Mouse (Mus musculus): ENCODE results near the gene Bicc1. TPM values are rescaled to one million over a fixed set of nuclear protein-coding genes. Genes with fewer than 3 reads are reported as not detected.
A peak's percentile ranks its signal among the peaks of the same experiment; 100 is the strongest.

Bicc1 gene
- polyA plus RNA-seq, 1 experiment from 2014 or later, result 8.9 TPM

DNA sequence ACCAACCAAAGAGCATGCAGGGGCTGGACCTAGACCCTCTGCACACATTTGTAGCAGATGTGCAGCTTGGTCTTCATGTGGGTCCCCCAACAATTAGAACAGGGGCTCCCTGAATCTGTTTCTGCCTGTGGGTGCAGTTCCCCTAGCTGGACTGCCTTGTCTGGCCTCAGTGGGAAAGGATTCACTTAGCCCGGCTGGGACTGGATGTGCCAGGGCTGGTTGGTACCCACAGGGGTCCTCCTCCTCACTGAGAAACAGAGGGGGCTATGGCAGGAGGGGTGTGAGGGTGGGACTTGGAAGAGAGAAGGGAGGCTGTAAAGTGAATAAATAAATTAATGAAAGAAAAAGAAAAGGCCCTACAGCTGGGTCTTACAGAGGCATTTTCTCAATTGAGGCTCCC, 115.1 kb downstream of the Bicc1 start:
- ATAC-seq (replicated peaks; ENCODE audit: low FRiP score), result no peak
- DNase-seq (ENCODE audit: low spot score), result no peak
- H3K4me3 ChIP-seq (ENCODE audit: low read depth, low read length), result no peak overlapping the region
- no peaks in the 10 kb centered on the region for H3K36me3 ChIP-seq (ENCODE audit: control insufficient read depth, insufficient read depth, low read length)
- no peak overlapping the region for H3K27ac ChIP-seq (ENCODE audit: low read depth, low read length)
- H3K9ac ChIP-seq (ENCODE audit: low read depth, low read length), result no peak overlapping the region
- H3K4me2 ChIP-seq, result no peak overlapping the region
- no peaks in the 10 kb centered on the region for H3K4me1 ChIP-seq (replicated peaks; ENCODE audit: control insufficient read depth, insufficient read depth, low read length)
- H3K27me3 ChIP-seq (replicated peaks; ENCODE audit: control insufficient read depth, insufficient read depth, low read length), result no peaks in the 10 kb centered on the region
- no peaks in the 10 kb centered on the region for H3K9me3 ChIP-seq (ENCODE audit: control insufficient read depth, low read length)
- 76% methylated on average over 1 of the region's 1 CpGs for WGBS

DNA sequence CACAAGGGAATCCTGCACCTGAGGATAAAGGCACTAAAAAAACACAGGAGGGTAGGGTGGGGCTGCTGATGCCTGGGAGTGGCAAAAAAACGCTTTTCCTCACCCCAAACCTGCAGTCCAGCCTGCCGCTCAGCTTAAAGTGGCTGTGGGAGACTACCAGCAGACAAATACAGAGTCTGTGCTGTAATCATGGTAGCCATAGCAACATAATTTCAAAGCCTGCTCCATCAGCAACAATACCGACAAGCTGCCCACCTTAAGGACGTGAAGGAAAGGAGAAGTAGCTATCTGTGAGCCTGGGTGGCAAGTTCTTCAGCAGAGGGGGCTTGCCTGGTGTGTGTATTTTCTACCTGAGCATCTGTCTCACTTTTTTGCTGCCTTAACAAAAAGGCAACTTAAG, 117.6 kb downstream of the Bicc1 start:
- Histone ChIP-seq H3K4me3 (ENCODE audit: low read depth, low read length) (no peak overlapping the region), H3K4me1 (replicated peaks; ENCODE audit: control insufficient read depth, insufficient read depth, low read length) (no peaks in the 10 kb centered on the region), H3K9ac (ENCODE audit: low read depth, low read length) (no peak overlapping the region), H3K4me2 (no peak overlapping the region), H3K9me3 (ENCODE audit: control insufficient read depth, low read length) (no peaks in the 10 kb centered on the region), H3K27ac (ENCODE audit: low read depth, low read length) (no peak overlapping the region), H3K27me3 (replicated peaks; ENCODE audit: control insufficient read depth, insufficient read depth, low read length) (no peaks in the 10 kb centered on the region), H3K36me3 (ENCODE audit: control insufficient read depth, insufficient read depth, low read length) (no peaks in the 10 kb centered on the region)
- 68% methylated on average over 4 of the region's 4 CpGs for whole genome bisulfite sequencing
- no peak for DNase-seq (ENCODE audit: low spot score)
- no peak for ATAC-seq (replicated peaks; ENCODE audit: low FRiP score)

DNA sequence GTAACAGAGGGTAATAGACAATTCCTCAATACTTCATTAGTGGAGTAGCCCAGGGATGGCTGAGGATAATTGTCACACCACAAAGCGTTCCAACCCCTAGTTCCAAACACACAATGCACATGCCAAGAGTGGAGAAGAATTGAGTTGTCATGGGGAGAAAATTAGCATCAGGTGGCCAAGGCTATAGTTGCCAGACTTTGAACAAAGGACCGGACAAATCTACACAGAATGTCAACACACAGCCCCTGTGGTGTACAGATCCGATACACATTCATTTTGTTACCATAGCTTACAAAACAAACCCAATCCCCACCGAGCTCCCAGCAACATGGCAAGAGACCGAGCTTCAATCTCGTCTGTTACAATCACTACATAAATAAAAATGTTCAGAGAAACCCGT, 123.0 kb downstream of the Bicc1 start:
- H3K9me3 ChIP-seq (ENCODE audit: control insufficient read depth, low read length), result no peaks in the 10 kb centered on the region
- no peaks in the 10 kb centered on the region for H3K27me3 ChIP-seq (replicated peaks; ENCODE audit: control insufficient read depth, insufficient read depth, low read length)
- no peak overlapping the region for H3K4me3 ChIP-seq (ENCODE audit: low read depth, low read length)
- H3K9ac ChIP-seq (ENCODE audit: low read depth, low read length), result no peak overlapping the region
- ATAC-seq (replicated peaks; ENCODE audit: low FRiP score), result no peak
- 85% methylated on average over 7 of the region's 7 CpGs for WGBS
- H3K4me2 ChIP-seq, result no peak overlapping the region
- no peak for DNase-seq (ENCODE audit: low spot score)
- H3K36me3 ChIP-seq (ENCODE audit: control insufficient read depth, insufficient read depth, low read length), result no peaks in the 10 kb centered on the region
- no peak overlapping the region for H3K27ac ChIP-seq (ENCODE audit: low read depth, low read length)
- H3K4me1 ChIP-seq (replicated peaks; ENCODE audit: control insufficient read depth, insufficient read depth, low read length), result no peaks in the 10 kb centered on the region

DNA sequence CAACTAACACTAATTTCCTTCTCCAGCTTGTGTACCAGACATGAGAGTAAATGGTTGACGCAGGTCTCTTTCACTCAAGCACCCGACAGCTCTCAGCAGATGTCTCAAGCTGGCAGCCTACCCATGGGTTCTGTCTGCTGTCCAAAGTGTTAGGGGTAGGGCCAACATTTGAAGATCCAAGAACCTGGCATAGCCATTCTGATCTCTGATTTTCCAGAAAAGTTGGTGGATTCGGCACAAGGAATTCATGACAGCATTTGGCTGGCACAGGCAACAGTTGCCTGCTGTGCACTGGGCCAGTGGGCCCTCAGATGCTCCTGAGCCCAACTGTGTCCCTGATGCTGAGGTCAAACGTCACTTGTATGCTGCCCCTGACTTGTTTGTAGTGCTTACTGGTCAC, 130.5 kb downstream of the Bicc1 start:
- WGBS, result 77% methylated on average over 4 of the region's 4 CpGs
- Histone ChIP-seq H3K4me2 (no peak overlapping the region), H3K36me3 (ENCODE audit: control insufficient read depth, insufficient read depth, low read length) (no peaks in the 10 kb centered on the region), H3K27me3 (replicated peaks; ENCODE audit: control insufficient read depth, insufficient read depth, low read length) (no peaks in the 10 kb centered on the region), H3K27ac (ENCODE audit: low read depth, low read length) (no peak overlapping the region), H3K9ac (ENCODE audit: low read depth, low read length) (no peak overlapping the region), H3K9me3 (ENCODE audit: control insufficient read depth, low read length) (no peaks in the 10 kb centered on the region), H3K4me3 (ENCODE audit: low read depth, low read length) (no peak overlapping the region), H3K4me1 (replicated peaks; ENCODE audit: control insufficient read depth, insufficient read depth, low read length) (no peaks in the 10 kb centered on the region)
- ATAC-seq (replicated peaks; ENCODE audit: low FRiP score) (no peak), DNase-seq (ENCODE audit: low spot score) (no peak)

DNA sequence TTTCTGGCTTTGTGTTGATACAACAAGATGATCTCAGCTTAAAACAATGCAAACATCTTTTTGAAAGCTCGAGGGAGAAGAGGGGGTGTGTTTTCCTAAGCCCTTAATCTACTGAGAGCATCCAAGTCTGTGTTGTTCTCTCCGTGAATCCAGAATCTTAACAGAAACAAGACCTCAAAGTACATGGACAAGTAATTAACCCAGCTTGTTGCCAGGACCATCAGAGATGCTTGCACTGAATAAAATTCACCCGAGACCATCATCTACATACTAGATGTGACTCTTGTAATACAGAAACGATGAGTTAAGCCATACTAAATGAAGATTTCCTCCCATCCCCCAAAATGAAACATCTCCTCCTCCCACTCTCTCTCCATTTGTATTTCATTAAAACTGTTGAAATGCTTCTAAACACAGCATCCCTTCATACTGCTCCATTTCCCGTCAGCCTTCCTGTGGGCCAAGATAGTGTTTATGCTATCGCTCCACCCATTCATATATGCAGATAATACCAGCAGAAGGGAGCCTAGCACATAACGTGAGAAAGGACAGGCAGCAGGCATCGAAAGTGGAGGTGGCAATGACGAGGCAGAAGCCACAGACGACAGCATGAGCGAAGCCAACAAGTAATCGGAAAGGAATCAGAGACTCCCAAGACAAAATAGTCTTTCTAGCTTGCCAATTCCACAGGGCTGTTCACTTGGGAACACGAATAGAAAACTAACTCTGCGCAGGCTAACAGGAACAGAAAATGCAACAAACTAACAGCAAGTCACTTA, 131.2 kb downstream of the Bicc1 start:
- 63% methylated on average over 14 of the region's 14 CpGs for WGBS
- DNase-seq (ENCODE audit: low spot score) (no peak), ATAC-seq (replicated peaks; ENCODE audit: low FRiP score) (no peak)
- H3K36me3 ChIP-seq (ENCODE audit: control insufficient read depth, insufficient read depth, low read length), result no peaks in the 10 kb centered on the region
- no peak overlapping the region for H3K27ac ChIP-seq (ENCODE audit: low read depth, low read length)
- H3K4me3 ChIP-seq (ENCODE audit: low read depth, low read length), result no peak overlapping the region
- no peaks in the 10 kb centered on the region for H3K27me3 ChIP-seq (replicated peaks; ENCODE audit: control insufficient read depth, insufficient read depth, low read length)
- no peak overlapping the region for H3K9ac ChIP-seq (ENCODE audit: low read depth, low read length)
- H3K9me3 ChIP-seq (ENCODE audit: control insufficient read depth, low read length), result no peaks in the 10 kb centered on the region
- no peak overlapping the region for H3K4me2 ChIP-seq
- H3K4me1 ChIP-seq (replicated peaks; ENCODE audit: control insufficient read depth, insufficient read depth, low read length), result no peaks in the 10 kb centered on the region

DNA sequence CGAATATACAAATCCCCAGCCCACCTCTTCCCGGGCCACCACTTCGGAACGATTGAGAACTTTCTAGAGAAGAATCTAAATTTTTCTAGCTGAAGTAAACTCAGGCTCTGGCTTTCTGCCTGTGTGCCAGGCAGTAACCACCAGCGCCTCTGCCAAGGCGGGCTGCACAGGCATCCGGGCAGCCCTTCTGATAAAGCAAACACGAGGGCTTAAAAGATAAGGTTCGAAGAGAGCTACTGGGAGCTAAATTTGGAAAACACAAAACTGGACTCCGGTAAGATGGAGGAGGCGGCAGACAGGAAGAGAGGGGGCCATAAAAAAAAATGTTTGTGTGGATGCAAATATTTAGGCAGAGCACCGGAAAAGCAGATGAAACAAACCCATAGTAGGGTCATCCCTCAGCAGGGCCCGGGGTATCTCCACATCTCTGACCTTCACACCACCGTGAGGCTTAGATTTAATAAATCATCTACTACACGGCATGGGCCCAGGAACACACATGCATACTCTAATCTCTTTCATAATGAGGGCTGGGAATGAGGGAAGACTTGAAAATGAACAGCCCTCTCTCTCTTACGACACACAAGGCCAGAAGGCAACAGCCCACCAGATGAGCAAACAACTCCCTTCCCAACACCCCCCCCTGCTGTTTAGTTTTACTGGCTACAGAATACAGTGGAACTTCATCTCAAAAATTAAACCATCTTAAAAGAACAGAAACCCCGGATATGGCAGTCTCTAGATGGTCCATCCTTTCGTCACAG, 134.2 kb downstream of the Bicc1 start:
- no peak overlapping the region for H3K4me2 ChIP-seq
- H3K9me3 ChIP-seq (ENCODE audit: control insufficient read depth, low read length), result no peaks in the 10 kb centered on the region
- DNase-seq (ENCODE audit: low spot score) (no peak), ATAC-seq (replicated peaks; ENCODE audit: low FRiP score) (no peak)
- H3K4me3 ChIP-seq (ENCODE audit: low read depth, low read length), result no peak overlapping the region
- no peaks in the 10 kb centered on the region for H3K27me3 ChIP-seq (replicated peaks; ENCODE audit: control insufficient read depth, insufficient read depth, low read length)
- no peak overlapping the region for H3K9ac ChIP-seq (ENCODE audit: low read depth, low read length)
- H3K4me1 ChIP-seq (replicated peaks; ENCODE audit: control insufficient read depth, insufficient read depth, low read length), result no peaks in the 10 kb centered on the region
- WGBS, result 61% methylated on average over 18 of the region's 18 CpGs
- peak overlapping the region; percentile 60; the same call in 1 of the 2 replicates for H3K27ac ChIP-seq (ENCODE audit: low read depth, low read length)
- H3K36me3 ChIP-seq (ENCODE audit: control insufficient read depth, insufficient read depth, low read length), result no peaks in the 10 kb centered on the region

DNA sequence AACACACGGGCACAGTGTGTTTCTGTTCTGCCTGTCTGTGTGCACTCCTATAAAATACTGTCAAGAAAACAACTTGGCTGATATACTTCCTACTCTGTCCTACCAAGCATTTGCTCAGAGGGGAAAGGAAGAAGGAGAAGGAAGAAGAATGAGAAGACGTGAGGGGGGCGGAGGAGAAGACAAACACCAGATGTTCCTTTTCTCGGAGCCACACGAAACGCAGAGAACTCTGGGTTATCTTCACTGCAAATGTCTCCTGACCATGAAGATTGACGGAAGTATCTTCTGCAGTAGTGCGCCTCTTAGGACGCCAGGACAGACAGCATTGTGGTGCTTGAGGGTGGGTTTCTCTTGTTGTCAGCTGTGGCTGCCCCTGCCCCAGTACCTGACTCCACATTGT, 134.8 kb downstream of the Bicc1 start:
- DNase-seq (ENCODE audit: low spot score) (no peak), ATAC-seq (replicated peaks; ENCODE audit: low FRiP score) (no peak)
- Histone ChIP-seq H3K9ac (ENCODE audit: low read depth, low read length) (no peak overlapping the region), H3K4me1 (replicated peaks; ENCODE audit: control insufficient read depth, insufficient read depth, low read length) (no peaks in the 10 kb centered on the region), H3K27me3 (replicated peaks; ENCODE audit: control insufficient read depth, insufficient read depth, low read length) (no peaks in the 10 kb centered on the region), H3K4me3 (ENCODE audit: low read depth, low read length) (no peak overlapping the region), H3K4me2 (no peak overlapping the region), H3K36me3 (ENCODE audit: control insufficient read depth, insufficient read depth, low read length) (no peaks in the 10 kb centered on the region), H3K9me3 (ENCODE audit: control insufficient read depth, low read length) (no peaks in the 10 kb centered on the region), H3K27ac (ENCODE audit: low read depth, low read length) (peak overlapping the region; percentile 60; the same call in 1 of the 2 replicates)
- 66% methylated on average over 9 of the region's 9 CpGs for WGBS

DNA sequence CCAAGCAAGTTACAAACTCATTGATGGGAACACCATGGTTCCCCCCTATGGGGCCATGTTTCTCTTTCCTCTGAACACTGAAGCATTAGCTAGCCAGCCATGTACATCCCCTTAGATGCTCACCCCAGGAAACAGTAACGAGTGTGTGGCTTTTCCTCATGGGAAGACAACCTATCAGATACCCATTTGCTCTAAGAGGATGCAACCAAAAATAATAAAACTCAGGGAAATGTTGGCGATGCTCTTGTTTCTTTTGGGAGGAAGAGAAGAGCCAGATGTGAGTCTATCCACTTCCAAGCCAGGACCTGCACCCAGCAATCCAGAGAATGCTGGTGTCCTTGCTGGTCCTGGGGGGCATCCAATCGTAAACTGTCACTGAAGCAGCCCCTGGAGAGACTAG, 136.0 kb downstream of the Bicc1 start:
- H3K27me3 ChIP-seq (replicated peaks; ENCODE audit: control insufficient read depth, insufficient read depth, low read length), result no peaks in the 10 kb centered on the region
- H3K9ac ChIP-seq (ENCODE audit: low read depth, low read length), result no peak overlapping the region
- ATAC-seq (replicated peaks; ENCODE audit: low FRiP score), result no peak
- WGBS, result 50% methylated on average over 3 of the region's 3 CpGs
- no peak for DNase-seq (ENCODE audit: low spot score)
- H3K4me1 ChIP-seq (replicated peaks; ENCODE audit: control insufficient read depth, insufficient read depth, low read length), result no peaks in the 10 kb centered on the region
- no peak overlapping the region for H3K4me3 ChIP-seq (ENCODE audit: low read depth, low read length)
- no peaks in the 10 kb centered on the region for H3K36me3 ChIP-seq (ENCODE audit: control insufficient read depth, insufficient read depth, low read length)
- no peak overlapping the region; the same call in 1 of the 2 replicates for H3K27ac ChIP-seq (ENCODE audit: low read depth, low read length)
- no peak overlapping the region for H3K4me2 ChIP-seq
- H3K9me3 ChIP-seq (ENCODE audit: control insufficient read depth, low read length), result no peaks in the 10 kb centered on the region

DNA sequence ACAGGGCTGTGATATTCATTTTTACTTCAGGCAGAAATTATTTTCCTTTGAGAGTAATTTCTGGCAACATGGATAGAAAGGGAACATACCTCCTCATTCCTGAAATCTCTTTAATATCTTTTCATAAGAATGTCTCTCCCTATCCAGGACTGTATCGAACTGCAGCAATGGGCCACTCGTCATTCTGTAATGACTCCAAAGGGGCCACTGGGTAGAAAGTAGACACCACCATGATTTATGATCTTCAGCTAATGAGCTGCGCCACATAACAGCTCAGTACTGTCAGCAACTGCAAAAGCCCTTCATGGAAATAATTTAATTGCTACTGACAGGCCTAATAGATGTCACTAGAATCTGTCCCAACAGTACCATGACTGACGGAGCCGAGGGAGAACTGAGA, 139.0 kb downstream of the Bicc1 start:
- ATAC-seq (replicated peaks; ENCODE audit: low FRiP score), result no peak
- Histone ChIP-seq H3K36me3 (ENCODE audit: control insufficient read depth, insufficient read depth, low read length) (no peaks in the 10 kb centered on the region), H3K9me3 (ENCODE audit: control insufficient read depth, low read length) (no peaks in the 10 kb centered on the region), H3K4me3 (ENCODE audit: low read depth, low read length) (no peak overlapping the region), H3K9ac (ENCODE audit: low read depth, low read length) (no peak overlapping the region), H3K4me2 (no peak overlapping the region), H3K27me3 (replicated peaks; ENCODE audit: control insufficient read depth, insufficient read depth, low read length) (no peaks in the 10 kb centered on the region), H3K4me1 (replicated peaks; ENCODE audit: control insufficient read depth, insufficient read depth, low read length) (no peaks in the 10 kb centered on the region), H3K27ac (ENCODE audit: low read depth, low read length) (no peak overlapping the region)
- DNase-seq (ENCODE audit: low spot score), result no peak
- 73% methylated on average over 5 of the region's 5 CpGs for WGBS

Data from liver, embryonic 11.5 days (tissue).